Mouse (Mus musculus) small intestine, adult 2 months (tissue): ENCODE results near the gene Ptprn2.

Experiments used
- CTCF ChIP-seq: fragments of 200-500 bp; IDR thresholded peaks from 2 replicates; pipeline ENCODE4 v1.5.1; 2012; ENCODE audit warnings: low read depth, mild to moderate bottlenecking, control low read depth, inconsistent platforms, low read length, moderate library complexity, mixed read lengths; ENCODE audit not compliant: insufficient replicate concordance, insufficient read length; ENCODE audit errors: extremely low read depth
- POLR2A ChIP-seq: fragments of 200-500 bp; IDR thresholded peaks from 2 replicates; pipeline ENCODE4 v1.6.1; 2012; ENCODE audit warnings: low read depth, mild to moderate bottlenecking, control low read depth, inconsistent platforms, low read length, moderate library complexity

GRCm38 (mm10) chr12:117239927-117240715 lies 754.6 kb downstream of the Ptprn2 start:
- TF ChIP-seq CTCF (no peak), POLR2A (no peak)
